Mouse (Mus musculus): ENCODE results near the gene Gm20458.

- TF ChIP-seq CTCF (IDR thresholded peaks at IDR 0.05; ENCODE audit: control insufficient read depth, insufficient read depth, low read length) (no peak), POLR2A (IDR thresholded peaks at IDR 0.05; ENCODE audit: borderline replicate concordance, control insufficient read depth, low read depth, low read length) (no peak)
Observed at GRCm38 (mm10) chr2:164512121-164512909, 51.5 kb downstream of the Gm20458 start.
